Mouse (Mus musculus) MEL (cell line): ENCODE results near the gene Scn4a. TPM values are rescaled to one million over a fixed set of nuclear protein-coding genes. Genes with fewer than 3 reads are reported as not detected.

Experiments used
- DNase-seq: peaks from one replicate; pipeline ENCODE4 v3.0.0; 2011; ENCODE audit warnings: low read depth, low spot score
- H3K27ac ChIP-seq: 2 replicates; pipeline ENCODE4 v1.5.1; 2012; ENCODE audit warnings: low read depth, mild to moderate bottlenecking, control low read depth, low read length, moderate library complexity; ENCODE audit not compliant: control insufficient read depth
- H3K27me3 ChIP-seq, 2 experiments: fragments of 150-350 bp in 1 of 2; sonication (generic) in 1 of 2; 2 replicates each; pipeline ENCODE4 v1.6.1; 2012; ENCODE audit warnings: low read length in 2 of 2, mild to moderate bottlenecking in 2 of 2, improper control_type of control experiment in 1 of 2, moderate library complexity in 1 of 2; ENCODE audit not compliant: insufficient read depth in 2 of 2, control insufficient read depth in 1 of 2
- H3K36me3 ChIP-seq, 2 experiments: 2 replicates each; pipeline ENCODE4 v1.6.1; 2012 to 2014; ENCODE audit warnings: low read length in 2 of 2, improper control_type of control experiment in 1 of 2, inconsistent platforms in 1 of 2, mild to moderate bottlenecking in 1 of 2; ENCODE audit not compliant: insufficient read depth in 2 of 2, control insufficient read depth in 1 of 2
- H3K4me1 ChIP-seq, 2 experiments: fragments of 150-350 bp in 1 of 2; sonication (generic) in 1 of 2; 2 replicates each; pipeline ENCODE4 v1.6.1; 2012; ENCODE audit warnings: low read length in 2 of 2, improper control_type of control experiment in 1 of 2, mild to moderate bottlenecking in 1 of 2; ENCODE audit not compliant: insufficient read depth in 2 of 2, control insufficient read depth in 1 of 2
- H3K4me3 ChIP-seq, 2 experiments: fragments of 150-350 bp in 1 of 2; sonication (generic) in 1 of 2; 2 replicates each; pipeline ENCODE4 v1.5.1; 2012; ENCODE audit warnings: low read depth in 2 of 2, low read length in 2 of 2, mild to moderate bottlenecking in 2 of 2, moderate library complexity in 2 of 2, control low read depth in 1 of 2, improper control_type of control experiment in 1 of 2; ENCODE audit not compliant: control insufficient read depth in 1 of 2, insufficient read depth in 1 of 2
- H3K79me2 ChIP-seq: 2 replicates; pipeline ENCODE4 v1.6.1; 2012; ENCODE audit warnings: mild to moderate bottlenecking, low read length, moderate library complexity; ENCODE audit not compliant: control insufficient read depth, poor library complexity, insufficient read depth
- H3K9ac ChIP-seq: 2 replicates; pipeline ENCODE4 v1.6.1; 2012; ENCODE audit warnings: low read depth, mild to moderate bottlenecking, control low read depth, low read length, moderate library complexity; ENCODE audit not compliant: control insufficient read depth, poor library complexity, severe bottlenecking
- H3K9me3 ChIP-seq: fragments of 150-350 bp; sonication (generic); replicated peaks from 2 replicates; pipeline ENCODE4 v1.6.1; 2012; ENCODE audit warnings: mild to moderate bottlenecking, low read length, improper control_type of control experiment, moderate library complexity; ENCODE audit not compliant: insufficient read depth
- BHLHE40 ChIP-seq: IDR thresholded peaks from 2 replicates; pipeline ENCODE4 v1.6.1; 2012; ENCODE audit warnings: low read depth, mild to moderate bottlenecking, inconsistent platforms, low read length, improper control_type of control experiment, borderline replicate concordance
- CHD1 ChIP-seq: IDR thresholded peaks from 2 replicates; pipeline ENCODE4 v1.6.1; 2012; ENCODE audit warnings: low read depth, mild to moderate bottlenecking, inconsistent platforms, low read length, improper control_type of control experiment
- CTCF ChIP-seq, 3 experiments: IDR thresholded peaks in 2 of 3; conservative IDR thresholded peaks in 1 of 3; 2 replicates each; pipeline ENCODE4 v1.5.1; 2011 to 2012; ENCODE audit warnings: low read length in 3 of 3, low read depth in 2 of 3, mild to moderate bottlenecking in 2 of 3, improper control_type of control experiment in 1 of 3, inconsistent platforms in 1 of 3, mixed read lengths in 1 of 3, moderate library complexity in 1 of 3; ENCODE audit not compliant: control insufficient read depth in 1 of 3, insufficient read depth in 1 of 3, poor library complexity in 1 of 3, severe bottlenecking in 1 of 3
- E2F4 ChIP-seq: IDR thresholded peaks from 2 replicates; pipeline ENCODE4 v1.6.1; 2011; ENCODE audit warnings: low read depth, low read length, improper control_type of control experiment, borderline replicate concordance
- ELF1 ChIP-seq: IDR thresholded peaks from 2 replicates; pipeline ENCODE4 v1.6.1; 2014; ENCODE audit warnings: low read depth, mild to moderate bottlenecking, inconsistent platforms, low read length, improper control_type of control experiment, moderate library complexity
- ETS1 ChIP-seq: IDR thresholded peaks from 2 replicates; pipeline ENCODE4 v1.6.1; 2012; ENCODE audit warnings: low read depth, mild to moderate bottlenecking, inconsistent platforms, low read length, improper control_type of control experiment, moderate library complexity
- GABPA ChIP-seq: IDR thresholded peaks from 2 replicates; pipeline ENCODE4 v1.6.1; 2012; ENCODE audit warnings: low read depth, mild to moderate bottlenecking, inconsistent platforms, low read length, improper control_type of control experiment, moderate library complexity
- GATA1 ChIP-seq: IDR thresholded peaks from 2 replicates; pipeline ENCODE4 v1.6.1; 2011; ENCODE audit warnings: low read depth, low read length, improper control_type of control experiment
- JUND ChIP-seq: IDR thresholded peaks from 2 replicates; pipeline ENCODE4 v1.6.1; 2011; ENCODE audit warnings: low read depth, mild to moderate bottlenecking, improper control_type of control experiment, low read length
- KAT2A ChIP-seq: conservative IDR thresholded peaks from 2 replicates; pipeline ENCODE4 v1.6.1; 2012; ENCODE audit warnings: low read depth, low read length, improper control_type of control experiment, inconsistent platforms
- MAX ChIP-seq: IDR thresholded peaks from 2 replicates; pipeline ENCODE4 v1.6.1; 2011; ENCODE audit warnings: low read length, improper control_type of control experiment
- MYB ChIP-seq: IDR thresholded peaks from 2 replicates; pipeline ENCODE4 v1.6.1; 2011; ENCODE audit warnings: mild to moderate bottlenecking, low read depth, low read length, improper control_type of control experiment
- MYC ChIP-seq: IDR thresholded peaks from 2 replicates; pipeline ENCODE4 v1.6.1; 2011; ENCODE audit warnings: low read depth, mild to moderate bottlenecking, low read length, improper control_type of control experiment, moderate library complexity
- NELFE ChIP-seq: IDR thresholded peaks from 2 replicates; pipeline ENCODE4 v1.6.1; 2011; ENCODE audit warnings: low read depth, low read length, improper control_type of control experiment
- NRF1 ChIP-seq: IDR thresholded peaks from 2 replicates; pipeline ENCODE4 v1.6.1; 2014; ENCODE audit warnings: low read depth, mild to moderate bottlenecking, inconsistent platforms, low read length, improper control_type of control experiment, moderate library complexity; ENCODE audit not compliant: poor library complexity, insufficient read depth, severe bottlenecking
- POLR2A ChIP-seq, 2 experiments: IDR thresholded peaks; 2 replicates each; pipeline ENCODE4 v1.6.1; 2011 to 2012; ENCODE audit warnings: low read length in 2 of 2, mild to moderate bottlenecking in 2 of 2, control low read depth in 1 of 2, improper control_type of control experiment in 1 of 2, low read depth in 1 of 2, moderate library complexity in 1 of 2; ENCODE audit not compliant: control insufficient read depth in 1 of 2, insufficient read depth in 1 of 2, poor library complexity in 1 of 2
- POLR2AphosphoS2 ChIP-seq: IDR thresholded peaks from 2 replicates; pipeline ENCODE4 v1.6.1; 2011; ENCODE audit warnings: low read length, improper control_type of control experiment
- POLR2AphosphoS5 ChIP-seq: IDR thresholded peaks from 2 replicates; pipeline ENCODE4 v1.6.1; 2012; ENCODE audit warnings: low read depth, borderline replicate concordance, mild to moderate bottlenecking, inconsistent platforms, low read length, moderate library complexity, mixed read lengths
- SIN3A ChIP-seq: IDR thresholded peaks from 2 replicates; pipeline ENCODE4 v1.6.1; 2012; ENCODE audit warnings: low read length, improper control_type of control experiment, inconsistent platforms
- UBTF ChIP-seq: IDR thresholded peaks from 2 replicates; pipeline ENCODE4 v1.6.1; 2012; ENCODE audit warnings: low read depth, mild to moderate bottlenecking, inconsistent platforms, low read length, improper control_type of control experiment, moderate library complexity, borderline replicate concordance; ENCODE audit not compliant: insufficient read depth
- USF1 ChIP-seq: IDR thresholded peaks from 2 replicates; pipeline ENCODE4 v1.6.1; 2014; ENCODE audit warnings: low read depth, mild to moderate bottlenecking, inconsistent platforms, low read length, improper control_type of control experiment, moderate library complexity
- USF2 ChIP-seq, 2 experiments: IDR thresholded peaks; 2 replicates each; pipeline ENCODE4 v1.6.1; 2011 to 2012; ENCODE audit warnings: improper control_type of control experiment in 2 of 2, low read length in 2 of 2, borderline replicate concordance in 1 of 2, inconsistent platforms in 1 of 2, low read depth in 1 of 2, mild to moderate bottlenecking in 1 of 2; ENCODE audit not compliant: insufficient read depth in 1 of 2
- ZC3H11A ChIP-seq: IDR thresholded peaks from 2 replicates; pipeline ENCODE4 v1.6.1; 2012; ENCODE audit warnings: low read depth, mild to moderate bottlenecking, inconsistent platforms, low read length, improper control_type of control experiment
- ZMIZ1 ChIP-seq: IDR thresholded peaks from 2 replicates; pipeline ENCODE4 v1.6.1; 2012; ENCODE audit warnings: low read depth, mild to moderate bottlenecking, inconsistent platforms, low read length, improper control_type of control experiment, moderate library complexity
- polyA plus RNA-seq, 2 experiments: library from polyadenylated mRNA; stranded (reverse) in 1 of 2; unstranded in 1 of 2; fragments of >175 nt in 1 of 2; fragments of >200 nt in 1 of 2; gene quantifications; 2 replicates each; pipeline versions ENCODE4 v1.2.1 to v1.2.4; 2012; ENCODE audit warnings: low replicate concordance in 2 of 2, low read depth in 1 of 2; ENCODE audit not compliant: insufficient read length in 2 of 2, insufficient read depth in 1 of 2, missing spikeins in 1 of 2
- total RNA-seq: library from RNA; depleted of rRNA; stranded (reverse); fragments of 300-350 nt; gene quantifications from 2 replicates; pipeline ENCODE4 v1.2.3, GENCODE M21; 2012

Scn4a gene
- total and polyA plus RNA-seq, 3 experiments, result 0.04 to 0.15 TPM; not detected in 1

- Histone ChIP-seq H3K4me1 (no peaks in the 10 kb centered on the region), H3K9me3 (no peaks in the 10 kb centered on the region), H3K4me3 (no peak overlapping the region), H3K27ac (no peak overlapping the region), H3K36me3 (no peaks in the 10 kb centered on the region), H3K27me3 (peaks cover 7 to 13% of the 10 kb centered on the region in 2 experiments), H3K79me2 (no peaks in the 10 kb centered on the region), H3K9ac (no peak overlapping the region)
- no peak for DNase-seq
- no peak for TF ChIP-seq POLR2AphosphoS2
- no peak for TF ChIP-seq GABPA
- no peak for TF ChIP-seq ZC3H11A
- TF ChIP-seq CTCF (IDR thresholded peaks at IDR 0.05 in 2 of 3, conservative IDR thresholded peaks at IDR 0.05 in 1 of 3; ENCODE audit: control insufficient read depth in 1 of 3, insufficient read depth in 1 of 3, low read depth in 2 of 3, low read length in 3 of 3, poor library complexity in 1 of 3, severe bottlenecking in 1 of 3), result no peak
- TF ChIP-seq KAT2A, result no peak
- TF ChIP-seq GATA1, result no peak
- TF ChIP-seq E2F4, result no peak
- no peak for TF ChIP-seq SIN3A
- no peak for TF ChIP-seq CHD1
- TF ChIP-seq USF1, result no peak
- no peak for TF ChIP-seq ETS1
- no peak for TF ChIP-seq USF2 (IDR thresholded peaks at IDR 0.05; ENCODE audit: borderline replicate concordance in 1 of 2, insufficient read depth in 1 of 2, low read depth in 1 of 2, low read length in 2 of 2)
- TF ChIP-seq BHLHE40, result no peak
Observed at GRCm38 (mm10) chr11:106338870-106339269, 14.2 kb downstream of the Scn4a start.

- H3K36me3 ChIP-seq, result no peaks in the 10 kb centered on the region
- no peak overlapping the region for H3K27ac ChIP-seq
- H3K79me2 ChIP-seq, result no peaks in the 10 kb centered on the region
- TF ChIP-seq ELF1 (no peak), POLR2A (IDR thresholded peaks at IDR 0.05; ENCODE audit: control insufficient read depth in 1 of 2, insufficient read depth in 1 of 2, low read depth in 1 of 2, low read length in 2 of 2, poor library complexity in 1 of 2) (no peak), ZMIZ1 (no peak), NELFE (no peak), MYC (no peak), MAX (no peak), JUND (no peak), ZC3H11A (no peak), MYB (no peak), ETS1 (no peak), USF2 (IDR thresholded peaks at IDR 0.05; ENCODE audit: borderline replicate concordance in 1 of 2, insufficient read depth in 1 of 2, low read depth in 1 of 2, low read length in 2 of 2) (no peak), UBTF (no peak), BHLHE40 (no peak), USF1 (no peak), SIN3A (no peak), NRF1 (no peak), POLR2AphosphoS5 (no peak; the same call in 1 of the 2 replicates), GATA1 (no peak)
- peaks cover 6 to 7% of the 10 kb centered on the region in 2 experiments for H3K27me3 ChIP-seq
- no peaks in the 10 kb centered on the region for H3K4me1 ChIP-seq
- H3K9ac ChIP-seq, result no peak overlapping the region
- no peak overlapping the region for H3K4me3 ChIP-seq
- DNase-seq, result no peak
- H3K9me3 ChIP-seq, result no peaks in the 10 kb centered on the region
Observed at GRCm38 (mm10) chr11:106338029-106338428, 15.1 kb downstream of the Scn4a start.
